Mouse (Mus musculus) layer of hippocampus, postnatal 14 days (tissue): ENCODE measurements at regions not wholly inside any gene's neighbourhood (a gene's known extent, or its start where the extent isn't known, plus 50 kb on each side); places are given as distances from the start of the nearest gene placed in this dataset.
"Not testable (repeated sequence)": the region's sequence is repeated elsewhere in the genome, so short reads cannot be mapped to it uniquely, and the experiment has no call there.

Experiments
- DNase-seq, 2 experiments: peaks; one replicate each; pipeline ENCODE4 v3.0.0; 2021 to 2022; ENCODE audit warnings: low spot score in 2 of 2, mixed read lengths in 1 of 2

DNA sequence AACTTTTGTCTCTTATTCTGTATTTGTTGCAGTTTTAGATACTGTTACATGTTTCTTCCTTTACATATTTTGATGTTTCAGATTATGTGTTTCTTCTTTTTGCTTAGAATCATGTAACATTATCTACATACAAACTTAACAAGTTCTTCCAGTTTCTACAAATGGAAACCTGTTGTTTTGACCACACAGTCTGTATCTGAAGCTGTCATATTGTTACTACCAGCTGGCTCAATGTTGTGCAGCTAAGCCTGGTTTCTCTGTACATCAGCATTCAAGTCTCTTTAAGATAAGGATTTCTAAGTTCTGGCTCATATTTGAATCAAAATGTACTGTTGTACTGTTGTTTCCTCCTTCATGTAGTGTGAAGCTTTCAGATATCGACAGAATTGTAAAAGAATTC, 65.4 kb upstream of the Vps41 start:
- DNase-seq: peak in 1 of 2 experiments; percentile 16

DNA sequence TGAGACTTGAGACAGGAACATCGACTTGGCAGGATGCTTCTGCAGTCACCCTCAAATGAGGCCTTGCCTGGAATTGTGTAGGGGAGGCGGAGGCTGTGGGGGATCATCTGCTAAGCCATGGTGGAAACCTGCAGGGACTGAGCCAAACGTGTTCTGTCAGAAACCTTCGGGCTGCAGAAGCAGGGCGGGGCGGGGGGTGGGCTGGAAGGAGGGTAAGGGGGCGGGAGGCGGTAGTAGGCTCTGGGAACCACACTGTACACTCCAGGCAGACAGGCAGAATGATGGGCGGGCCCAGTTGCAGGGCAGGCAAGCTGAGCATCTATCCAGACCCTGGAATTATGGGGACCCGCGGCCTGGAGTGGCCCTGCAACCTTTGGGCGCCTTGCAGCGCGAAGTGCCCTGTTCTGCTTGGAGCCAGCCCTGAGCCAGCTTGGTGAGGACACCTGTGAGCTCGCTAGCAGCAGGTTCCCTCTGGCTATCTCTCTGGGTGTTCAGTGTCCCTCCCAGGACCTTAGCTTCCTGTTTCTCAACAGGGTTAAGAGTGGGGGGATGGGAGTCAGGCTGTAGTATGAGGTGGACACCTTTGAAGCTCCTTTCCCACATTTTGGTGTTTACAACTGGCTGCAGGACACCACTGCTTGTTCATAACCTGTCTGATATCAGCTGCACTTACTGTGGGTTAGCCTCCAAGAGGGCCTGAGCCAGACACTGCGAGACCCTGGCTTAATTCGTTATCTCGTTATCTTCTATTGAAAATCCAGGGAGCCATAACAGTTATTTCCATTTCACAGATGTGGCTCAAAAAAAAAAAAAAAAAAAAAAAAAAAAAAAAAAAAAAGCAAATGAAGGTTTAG, 102.1 kb upstream of the Vps41 start:
- no peak for DNase-seq

DNA sequence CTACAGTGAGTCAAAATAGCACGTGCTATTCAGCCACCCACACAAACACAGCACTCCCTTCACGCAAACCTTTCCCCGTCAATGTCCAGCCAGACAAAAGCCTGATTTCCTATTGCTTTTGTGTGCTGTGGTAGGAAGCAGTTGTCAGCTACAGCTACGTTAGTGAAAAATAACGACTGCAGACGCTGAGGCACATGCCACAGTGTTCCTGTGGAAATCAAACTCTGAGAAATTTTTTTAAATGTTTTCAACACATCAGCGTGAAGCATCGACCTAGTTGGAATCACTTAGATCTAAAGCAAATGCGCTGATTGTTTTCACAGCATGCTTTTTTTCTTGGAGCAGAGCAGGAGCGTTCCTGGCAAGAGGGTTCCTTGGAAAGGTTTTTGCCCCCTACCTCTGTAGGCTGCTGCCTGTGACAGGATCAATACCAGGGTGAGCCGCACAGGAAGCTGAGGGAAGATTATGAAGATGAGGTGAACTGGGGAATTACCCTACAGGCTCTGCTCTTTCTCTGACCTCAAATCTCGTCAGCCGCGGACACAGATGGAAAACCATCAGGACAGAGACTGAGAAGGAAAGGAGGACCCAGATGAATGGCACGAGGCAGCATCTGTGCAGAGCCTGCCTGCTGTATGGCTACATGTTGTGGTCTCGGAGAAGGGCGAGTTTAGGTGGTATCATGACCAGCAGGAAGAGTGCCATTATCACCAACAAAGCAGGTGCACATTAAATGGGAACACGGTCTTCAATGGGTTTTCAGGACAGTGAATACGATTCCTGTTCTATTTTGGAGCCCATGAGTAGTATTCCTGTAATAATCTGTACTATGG, 136.2 kb upstream of the Vps41 start:
- DNase-seq: peak in 1 of 2 experiments; percentile 14

DNA sequence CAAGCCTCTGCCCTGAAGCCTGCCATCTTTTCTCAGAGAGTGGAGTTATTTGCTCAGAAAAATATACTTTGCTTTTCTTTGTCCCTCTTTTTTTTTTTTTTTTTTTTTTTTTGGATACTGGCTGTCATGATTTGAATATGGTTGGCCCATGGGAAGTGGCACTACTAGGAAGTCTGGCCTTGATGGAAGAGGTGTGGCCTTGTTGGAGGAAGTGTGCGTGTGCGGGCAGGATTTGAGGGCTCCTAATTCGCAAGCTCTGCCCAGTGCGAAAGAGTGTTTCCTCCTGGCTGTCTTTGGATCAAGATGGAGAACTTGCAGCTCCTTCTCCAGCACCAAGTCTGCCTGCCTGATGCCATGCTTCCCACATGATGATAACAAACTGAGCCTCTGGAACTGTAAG, 141.1 kb upstream of the Vps41 start:
- DNase-seq: no peak

DNA sequence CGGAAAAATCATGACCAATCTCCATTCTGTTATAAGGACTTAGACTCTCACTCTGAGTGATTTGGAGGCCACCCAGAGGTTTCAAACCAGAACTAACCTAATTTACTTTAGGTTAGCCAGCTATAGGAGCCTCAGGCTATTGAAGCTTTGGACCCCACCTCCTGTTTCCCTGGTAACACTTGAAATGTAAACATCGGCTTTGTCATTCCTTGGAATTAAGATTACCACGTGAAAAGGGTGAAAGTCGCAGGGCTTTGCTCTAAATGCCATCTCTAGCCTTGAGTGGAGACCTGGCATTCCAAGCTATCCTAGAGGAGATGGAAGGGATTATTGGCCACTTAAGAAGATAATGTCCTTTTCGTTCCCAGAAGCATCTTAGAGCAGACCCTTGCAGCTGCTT, 141.5 kb upstream of the Vps41 start:
- DNase-seq: no peak

- DNase-seq: not testable (repeated sequence)
These were observed 144.5 kb upstream of the Pou6f2 start for GRCm38 (mm10) chr13:18542032-18542431.

- DNase-seq: no peak
These were observed 133.0 kb upstream of the Pou6f2 start for GRCm38 (mm10) chr13:18530509-18530908.

- no peak for DNase-seq
These were observed 100.7 kb upstream of the Pou6f2 start for GRCm38 (mm10) chr13:18498159-18498558.

DNA sequence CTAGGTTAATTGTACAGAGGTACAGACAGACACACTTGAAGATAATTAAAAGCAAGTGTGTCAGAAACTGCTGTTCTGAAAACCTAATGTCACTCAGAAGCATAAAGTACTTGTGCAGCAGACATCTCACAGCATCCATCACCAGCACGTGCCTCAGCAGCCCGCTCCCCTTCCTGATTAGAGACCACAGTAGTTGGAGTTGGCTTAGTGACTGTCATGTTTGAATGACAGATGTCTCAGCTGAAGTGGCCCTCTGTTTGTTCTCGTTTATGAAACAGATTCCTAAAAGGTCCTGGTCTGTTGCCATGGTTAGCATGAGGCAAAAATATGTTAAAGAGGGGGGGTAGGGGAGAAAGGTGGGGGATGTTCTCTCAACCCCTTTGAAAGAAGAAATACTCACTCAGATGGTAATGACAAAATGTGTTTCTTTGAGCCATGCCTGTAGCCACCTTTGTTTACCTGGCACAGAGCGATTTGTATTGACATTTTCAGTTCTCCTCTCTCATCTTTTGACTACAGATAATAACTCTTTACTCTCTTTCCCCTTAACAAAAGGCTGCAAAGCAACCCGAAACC, 100.2 kb upstream of the Pou6f2 start:
- DNase-seq: peak; percentile 9 to 50

DNA sequence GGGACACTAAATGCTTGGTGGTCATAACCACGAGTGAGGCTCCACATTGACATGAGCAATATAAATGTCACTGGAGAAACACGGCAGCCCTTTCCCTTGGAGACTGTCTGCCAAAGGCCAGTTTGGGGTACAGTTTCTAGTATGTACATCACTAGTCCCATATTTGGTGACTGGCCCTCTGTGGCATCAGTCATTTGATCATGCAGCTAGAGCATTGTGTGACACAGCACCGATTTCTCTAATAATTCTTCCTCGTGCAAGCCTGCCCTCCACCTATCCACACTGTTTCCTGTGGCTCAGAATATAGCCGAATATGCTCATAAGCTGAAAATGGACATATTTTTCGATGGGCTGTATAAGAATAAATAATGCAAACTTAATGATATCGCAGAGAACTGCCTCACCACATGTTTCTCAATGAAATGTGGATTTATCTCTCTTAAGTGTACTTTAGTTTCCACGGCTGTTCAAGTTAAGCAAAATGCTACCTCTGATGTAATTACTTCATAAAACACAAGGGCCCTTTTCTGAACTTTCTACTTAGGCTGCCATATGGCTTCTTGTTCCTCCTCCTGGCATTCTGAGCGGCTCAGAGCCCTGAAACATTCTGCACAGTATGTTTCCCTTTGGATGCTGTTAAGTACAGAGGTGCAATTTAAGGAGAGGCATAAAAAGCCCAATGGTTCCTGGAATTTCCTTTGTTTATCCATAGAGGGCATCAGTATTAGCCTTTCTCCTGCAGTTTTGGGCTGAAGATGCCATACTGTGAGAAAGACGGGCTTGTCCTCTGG, 97.7 kb upstream of the Pou6f2 start:
- no peak for DNase-seq

DNA sequence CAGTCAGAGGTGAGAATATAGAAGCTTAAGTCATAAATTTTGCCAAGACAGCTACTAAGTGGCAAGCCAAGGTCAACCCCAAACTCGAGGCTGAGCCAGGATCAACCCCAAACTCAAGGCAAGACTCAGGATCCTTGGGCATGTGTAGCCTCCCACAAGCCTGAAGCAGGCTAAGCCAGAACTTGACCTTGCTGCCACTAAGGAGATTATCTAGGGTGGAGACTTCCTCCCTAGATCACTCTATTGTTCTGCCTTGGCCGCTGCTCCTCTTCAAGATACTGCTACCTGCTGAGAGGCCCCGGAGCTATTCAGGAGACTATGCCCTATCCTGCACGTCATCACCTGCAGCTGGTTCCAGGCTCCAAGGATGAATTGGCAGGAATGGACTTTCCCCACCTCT, 88.3 kb upstream of the Pou6f2 start:
- not testable (repeated sequence) for DNase-seq

- no peak for DNase-seq
These were observed 87.6 kb upstream of the Pou6f2 start for GRCm38 (mm10) chr13:18485080-18485479.

GRCm38 (mm10) chr13:18476311-18476710, 78.8 kb upstream of the Pou6f2 start:
- peak; percentile 12 to 49 for DNase-seq

DNA sequence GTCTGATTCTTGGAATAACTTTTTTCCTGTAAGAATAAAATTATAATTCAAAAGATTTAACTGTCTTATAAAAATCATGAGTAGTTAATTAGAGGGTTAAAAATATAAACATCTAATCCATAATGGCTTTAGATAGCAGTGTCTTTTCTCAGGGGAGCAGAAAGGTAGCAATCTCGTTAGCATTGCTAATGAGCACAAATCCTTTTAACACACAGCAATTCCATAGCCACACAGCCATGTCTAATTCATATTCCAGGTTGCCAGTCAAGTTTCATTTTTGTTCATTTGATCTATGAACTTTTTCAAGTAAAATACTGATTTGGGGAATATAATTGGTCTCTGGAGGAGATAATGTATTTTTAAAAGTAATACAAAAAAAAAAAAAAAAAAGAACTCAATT, 74.0 kb upstream of the Pou6f2 start:
- no peak for DNase-seq

DNA sequence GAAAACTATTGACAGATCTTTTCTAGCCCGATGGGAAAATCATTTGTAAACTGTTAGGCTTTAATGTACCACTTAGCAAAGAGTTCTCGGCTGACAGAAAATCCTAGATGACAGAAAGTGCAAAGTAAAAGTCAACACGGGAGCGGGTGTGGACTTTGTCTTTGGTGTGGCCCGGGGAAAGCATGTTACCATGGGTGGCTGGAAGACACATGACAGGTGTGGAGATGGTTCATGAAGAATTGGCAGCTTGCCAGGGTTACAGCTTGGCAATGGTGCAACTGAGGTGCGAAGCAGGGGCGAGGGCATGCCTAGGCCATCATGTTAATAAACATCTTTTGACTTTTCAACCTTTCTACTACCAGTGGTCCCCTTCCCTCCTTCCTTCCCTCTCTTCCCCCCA, 68.4 kb upstream of the Pou6f2 start:
- DNase-seq: no peak

- no peak for DNase-seq
These were observed 64.7 kb upstream of the Pou6f2 start for GRCm38 (mm10) chr13:18462221-18462620.

DNA sequence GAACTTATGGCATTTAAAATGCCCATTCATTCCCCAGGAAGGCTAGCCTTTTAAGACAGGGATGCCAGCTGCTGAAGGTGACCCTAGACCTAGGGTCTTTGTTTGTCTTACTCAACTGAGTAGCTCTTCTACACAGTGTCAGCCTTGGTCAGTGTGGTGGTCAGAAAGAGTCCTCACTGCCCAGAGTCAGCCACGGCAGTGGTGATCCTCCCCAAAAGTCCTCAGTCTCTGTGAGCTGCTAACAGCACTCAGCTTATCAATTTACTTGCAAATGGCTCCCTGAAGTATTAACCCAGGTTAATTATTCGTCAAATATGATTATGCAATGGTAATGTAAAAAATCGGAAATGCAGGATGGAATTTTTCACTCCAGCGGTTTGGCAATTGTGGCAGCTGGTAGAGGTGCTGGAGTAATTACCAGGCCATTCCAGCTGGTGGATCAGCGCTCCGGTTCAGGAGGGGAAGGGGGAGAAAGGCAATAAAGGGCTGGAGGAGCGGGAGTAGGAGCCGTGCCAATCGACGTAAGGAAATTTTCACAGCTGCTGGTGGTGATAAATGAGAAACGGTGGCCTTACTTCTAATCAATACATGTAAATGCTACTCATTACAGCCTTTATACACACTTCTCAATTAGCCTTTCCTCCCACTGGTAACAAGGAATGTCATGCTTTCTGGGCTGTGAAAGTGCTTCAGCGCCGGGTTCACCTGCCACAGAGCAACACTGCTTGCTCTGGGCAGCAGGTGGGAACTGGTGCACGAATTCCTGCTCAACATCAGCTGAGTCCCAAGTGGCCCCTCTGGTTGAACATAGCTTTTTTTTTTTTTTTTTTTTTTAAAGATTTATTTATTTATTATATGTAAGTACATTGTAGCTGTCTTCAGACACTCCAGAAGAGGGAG, 60.1 kb upstream of the Pou6f2 start:
- no peak for DNase-seq
